Mouse (Mus musculus) G1E-ER4 (cell line): ENCODE measurements around the gene Gpr37l1. TPM values are rescaled to one million over a fixed set of nuclear protein-coding genes. Genes with fewer than 3 reads are reported as not detected.

Experiments used
- GATA1 ChIP-seq: IDR thresholded peaks from one replicate; pipeline ENCODE4 v1.8.0; 2012; ENCODE audit warnings: low read length, inconsistent platforms
- polyA plus RNA-seq: library from polyadenylated mRNA; stranded (reverse); fragments of >175 nt; gene quantifications from 2 replicates; pipeline ENCODE4 v1.2.3, GENCODE M21; 2012

Gene Gpr37l1
- polyA plus RNA-seq, 1 experiment, result not detected

DNA sequence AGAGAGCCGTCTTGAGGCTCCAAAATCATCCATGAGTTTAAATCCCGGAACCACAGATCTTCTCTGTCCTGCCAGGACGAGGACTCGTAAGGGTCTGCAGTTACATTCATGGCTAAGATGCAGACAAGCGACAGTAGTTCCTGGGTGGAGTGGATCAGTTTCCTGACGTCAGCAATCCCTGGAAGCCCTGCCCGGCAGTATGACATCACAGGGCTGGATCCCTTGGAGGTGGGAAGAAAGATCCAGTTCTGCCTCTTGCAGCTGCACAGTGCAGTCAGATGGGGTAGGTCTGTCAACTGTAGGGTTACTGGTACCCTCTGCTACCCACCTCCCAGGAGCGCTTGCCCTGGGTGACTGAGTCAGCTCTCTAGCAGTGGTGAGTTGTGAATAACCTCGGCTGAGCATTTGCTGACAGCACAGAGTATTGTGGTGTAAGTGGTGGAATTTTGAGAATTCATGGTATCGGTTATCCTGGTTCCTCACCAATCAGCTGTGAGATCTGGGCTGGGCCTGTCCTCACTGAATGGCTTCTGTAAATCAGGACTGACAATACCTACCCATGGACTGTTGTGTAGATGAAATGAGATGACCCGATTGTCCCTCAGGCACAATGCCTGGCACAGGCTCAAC is 16.6 kb upstream of the Gpr37l1 start:
- TF ChIP-seq GATA1, result no peak

DNA sequence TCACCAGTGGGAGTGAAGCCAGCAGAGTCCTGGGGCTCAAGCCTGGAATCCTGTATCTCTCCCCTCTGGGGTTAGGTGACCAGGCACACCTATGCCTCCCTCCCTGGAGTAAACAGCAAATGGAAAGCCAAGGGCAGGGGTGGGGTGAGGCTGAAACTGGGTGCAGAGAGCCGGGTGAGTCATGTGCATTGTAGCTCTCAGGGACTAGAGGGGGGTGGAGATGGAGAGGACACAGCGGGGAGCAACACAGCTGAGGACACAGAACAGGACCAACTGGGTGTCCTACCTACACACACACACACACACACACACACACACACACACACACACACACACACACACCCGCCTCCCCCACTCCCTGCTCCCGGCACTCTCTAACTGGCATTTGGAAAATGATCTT is 16.0 kb upstream of the Gpr37l1 start:
- no peak for TF ChIP-seq GATA1

DNA sequence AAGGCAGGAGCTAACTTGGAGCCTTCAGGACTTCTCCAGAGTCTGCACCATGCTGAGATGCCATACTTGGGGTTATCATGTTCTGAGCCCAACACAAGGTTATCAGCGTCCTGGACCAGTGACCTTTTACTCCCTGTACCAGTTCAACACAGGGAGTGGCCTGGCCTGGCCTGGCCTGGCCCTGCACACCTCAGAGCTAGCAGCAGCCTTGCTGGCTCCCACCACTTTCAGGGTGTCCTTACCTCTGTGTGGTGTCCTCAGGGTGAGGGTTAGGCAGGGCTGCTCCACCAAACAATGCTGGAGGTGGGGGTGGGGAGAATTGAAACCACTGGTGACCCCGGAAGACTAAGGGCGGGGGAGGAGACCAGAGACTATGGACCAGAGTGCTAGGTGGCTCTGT is 15.5 kb upstream of the Gpr37l1 start:
- TF ChIP-seq GATA1, result no peak

DNA sequence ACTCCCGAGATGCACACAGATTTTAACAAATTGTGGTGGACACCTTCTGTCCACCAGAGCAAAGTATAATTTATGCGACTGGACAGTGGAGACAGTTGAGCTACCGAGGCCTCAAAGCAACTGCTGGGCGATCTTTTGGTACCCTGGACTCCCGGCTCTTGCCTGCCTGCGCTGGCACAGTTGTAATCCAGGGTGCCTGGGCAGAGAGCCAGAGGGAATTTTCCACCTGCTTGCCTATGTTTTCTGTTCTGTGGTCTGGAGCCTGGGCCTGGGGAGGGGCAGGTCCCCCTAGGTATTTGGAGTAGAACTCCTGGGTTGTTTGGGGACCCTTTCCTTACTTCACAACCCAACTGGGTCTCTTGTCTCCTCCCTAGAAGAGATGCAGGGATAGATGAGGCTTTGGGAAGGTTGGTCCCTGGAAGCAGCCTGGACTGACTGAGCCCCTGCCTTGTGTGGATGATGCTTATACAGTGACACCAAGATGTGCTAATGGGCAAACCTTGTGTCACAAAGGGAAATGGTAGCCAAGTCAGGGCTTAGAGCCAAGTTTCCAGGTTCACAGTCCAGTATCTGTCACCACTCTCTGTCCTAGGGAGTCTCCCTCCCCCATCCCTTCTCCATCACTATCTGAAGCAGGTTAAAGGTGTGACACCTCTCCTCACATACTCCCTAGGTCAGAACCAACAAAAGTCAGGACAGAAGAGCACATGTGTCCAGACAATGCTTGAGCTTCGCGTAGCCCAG is 14.6 kb upstream of the Gpr37l1 start:
- TF ChIP-seq GATA1, result no peak

DNA sequence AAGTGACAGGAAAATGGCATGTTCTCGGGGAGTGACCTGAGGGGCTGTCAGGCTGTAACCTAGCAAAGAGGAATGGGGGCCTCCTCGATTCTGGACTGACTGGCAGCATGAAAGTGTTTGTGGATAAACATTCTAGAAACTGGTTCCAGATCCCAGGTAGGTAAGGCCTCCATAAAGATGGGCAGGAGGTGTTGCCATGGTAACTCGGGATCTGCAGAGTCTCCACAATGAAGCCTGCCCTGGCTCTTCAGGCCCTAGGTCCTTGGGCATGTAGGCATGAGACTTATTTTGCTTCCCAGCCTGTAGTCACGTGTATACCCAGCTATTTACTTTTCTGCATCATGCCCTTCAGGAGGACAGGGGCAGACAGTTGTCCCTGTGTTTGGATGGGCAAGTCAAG is 13.8 kb upstream of the Gpr37l1 start:
- TF ChIP-seq GATA1, result no peak

DNA sequence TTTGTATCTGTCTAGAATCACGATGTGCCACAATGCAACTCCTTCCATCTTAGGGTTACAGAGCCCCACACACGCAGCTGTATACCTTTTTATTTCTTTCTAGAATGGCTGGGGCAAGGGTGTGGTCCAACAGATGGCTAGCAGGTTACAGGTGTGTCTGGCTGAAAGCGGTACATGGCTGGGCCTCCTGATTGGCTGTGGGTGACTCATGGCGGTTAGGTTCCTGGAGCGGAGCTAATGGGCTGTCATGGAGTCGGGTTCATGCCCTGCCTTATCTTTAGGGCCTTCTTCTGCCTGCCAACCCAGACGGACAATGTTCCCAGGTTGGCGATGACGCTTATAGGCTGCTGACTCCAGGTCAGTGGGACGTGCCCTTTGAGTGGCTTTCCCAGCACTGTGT is 13.3 kb upstream of the Gpr37l1 start:
- no peak for TF ChIP-seq GATA1

DNA sequence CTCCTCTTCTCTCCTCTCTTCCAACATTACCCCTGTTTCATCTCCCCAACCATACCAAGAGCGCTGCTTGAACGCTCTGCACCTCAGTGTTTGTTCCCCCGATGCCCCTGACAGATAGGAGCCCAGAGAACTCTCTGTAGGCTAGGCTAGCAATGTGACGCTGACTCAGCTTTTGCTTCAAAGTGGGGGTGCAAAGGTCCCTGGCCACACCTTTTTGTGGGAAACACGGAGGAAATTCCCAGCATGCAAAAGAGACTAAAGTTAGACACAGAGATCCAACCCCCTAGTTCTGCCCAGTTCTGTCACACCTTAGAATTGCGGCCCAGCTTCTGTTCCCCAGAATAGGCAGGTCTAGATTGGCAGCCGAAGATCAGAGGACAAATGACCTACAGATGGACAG is 11.4 kb upstream of the Gpr37l1 start:
- no peak for TF ChIP-seq GATA1

DNA sequence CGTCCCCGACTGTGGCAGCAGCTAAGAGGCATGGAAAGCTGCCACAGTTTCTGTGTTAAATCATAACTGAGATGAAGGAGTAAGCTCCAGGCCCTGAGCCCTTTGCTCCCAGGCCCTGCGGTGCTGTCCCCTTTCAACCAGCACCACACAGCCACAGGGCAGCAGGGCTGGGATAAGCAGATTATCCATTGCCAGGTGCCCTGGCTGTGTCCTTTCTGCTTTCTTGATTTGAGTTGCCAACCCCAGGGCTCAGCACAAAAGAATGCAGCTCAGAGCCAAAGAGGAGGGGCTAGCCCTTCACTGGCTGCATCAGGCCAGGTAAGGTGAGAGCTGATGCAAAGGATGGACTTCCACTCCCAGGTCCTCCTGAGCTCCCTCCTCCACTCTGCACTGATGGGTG is 10.2 kb upstream of the Gpr37l1 start:
- no peak for TF ChIP-seq GATA1

DNA sequence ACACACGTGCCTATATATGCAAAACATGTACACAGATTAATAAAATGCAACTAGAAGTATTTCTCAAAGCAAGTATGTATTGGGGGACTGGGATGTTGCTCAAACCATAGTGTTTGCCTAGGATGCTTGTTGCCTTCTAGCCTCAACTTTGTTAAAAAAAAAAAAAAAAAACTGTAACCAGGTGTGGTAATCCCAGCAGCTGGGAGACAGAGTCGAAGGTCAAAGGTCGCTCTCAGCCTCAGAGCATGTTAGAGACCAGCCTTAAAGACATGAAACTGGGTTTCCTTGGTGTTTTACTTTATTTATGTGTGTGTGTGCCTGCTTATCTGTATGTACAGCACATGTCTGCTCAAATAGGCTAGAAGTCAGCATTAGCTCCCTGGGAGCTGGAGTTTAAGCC is 7.7 kb upstream of the Gpr37l1 start:
- no peak for TF ChIP-seq GATA1

DNA sequence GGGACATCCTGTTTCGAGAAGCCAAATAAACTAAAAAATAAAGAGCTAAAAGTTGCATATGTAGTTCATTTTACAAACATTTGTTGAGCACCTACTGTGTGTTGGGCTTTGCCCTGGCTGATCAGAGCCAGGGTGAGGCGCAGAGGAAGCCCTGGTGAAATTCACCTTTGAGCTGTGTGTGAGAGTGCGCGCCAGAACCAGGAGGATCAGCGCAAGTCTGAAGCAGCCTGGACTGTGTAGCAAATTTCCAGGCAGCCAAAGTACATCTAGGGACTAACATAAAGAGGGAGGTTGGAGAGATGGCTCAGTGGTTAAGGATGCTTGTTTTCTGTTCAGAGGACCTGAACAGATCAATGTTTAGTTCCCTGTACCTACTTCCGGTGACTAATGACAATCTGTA is 5.8 kb upstream of the Gpr37l1 start:
- no peak for TF ChIP-seq GATA1

DNA sequence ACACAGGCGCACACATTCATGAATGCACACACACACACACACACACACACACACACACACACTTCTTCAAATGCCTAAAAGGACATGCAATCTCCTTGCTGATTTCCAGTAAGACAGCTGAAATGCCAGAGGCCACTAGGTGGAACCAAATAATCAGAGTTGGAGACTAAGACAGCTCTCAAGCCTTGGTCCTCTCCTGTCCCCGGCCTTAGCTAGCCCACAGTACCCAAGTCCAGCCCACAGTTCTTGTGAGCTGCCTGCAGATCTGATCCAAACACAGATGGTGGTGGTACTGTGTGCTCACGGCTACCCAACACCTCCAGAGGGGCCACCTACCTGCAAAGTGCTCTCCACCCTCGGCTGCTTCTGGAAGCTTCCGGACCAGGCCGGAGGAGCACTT is 4.5 kb upstream of the Gpr37l1 start:
- no peak for TF ChIP-seq GATA1

DNA sequence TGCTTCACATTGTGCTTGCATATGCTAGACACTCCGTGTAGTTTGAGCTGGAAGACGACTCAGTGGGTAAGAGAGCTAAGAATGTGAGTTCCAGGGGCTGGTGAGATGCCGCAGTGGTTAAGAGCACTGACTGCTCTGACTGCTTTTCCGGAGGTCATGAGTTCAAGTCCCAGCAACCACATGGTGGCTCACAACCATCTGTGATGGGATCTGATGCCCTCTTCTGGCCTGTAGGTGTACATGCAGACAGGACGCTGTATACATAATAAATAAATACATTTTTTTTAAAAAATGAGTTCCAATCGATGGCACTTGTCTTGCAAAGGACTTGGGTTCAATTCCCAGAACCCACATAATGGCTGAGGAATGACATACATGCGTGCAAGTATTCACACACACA is 3.7 kb upstream of the Gpr37l1 start:
- no peak for TF ChIP-seq GATA1

DNA sequence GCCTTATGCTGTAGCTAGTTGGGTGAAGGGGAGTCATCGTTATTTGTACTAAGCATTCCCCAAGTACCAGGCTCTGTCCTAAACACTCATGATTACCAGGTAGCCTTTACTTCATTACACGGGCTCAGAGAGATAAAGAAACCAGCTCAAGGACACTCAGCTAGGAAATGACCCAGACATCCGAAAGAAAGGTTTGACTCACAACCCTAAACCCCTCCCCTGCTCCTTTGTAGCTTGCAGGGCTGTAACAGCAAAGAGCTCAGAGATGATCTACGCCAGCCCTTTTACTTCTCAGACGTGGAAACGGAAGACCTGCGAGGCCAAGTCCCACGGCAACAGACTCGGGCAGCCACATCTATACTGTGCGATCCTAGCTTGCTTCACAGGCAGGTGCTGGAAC is 2.8 kb upstream of the Gpr37l1 start:
- TF ChIP-seq GATA1, result no peak

DNA sequence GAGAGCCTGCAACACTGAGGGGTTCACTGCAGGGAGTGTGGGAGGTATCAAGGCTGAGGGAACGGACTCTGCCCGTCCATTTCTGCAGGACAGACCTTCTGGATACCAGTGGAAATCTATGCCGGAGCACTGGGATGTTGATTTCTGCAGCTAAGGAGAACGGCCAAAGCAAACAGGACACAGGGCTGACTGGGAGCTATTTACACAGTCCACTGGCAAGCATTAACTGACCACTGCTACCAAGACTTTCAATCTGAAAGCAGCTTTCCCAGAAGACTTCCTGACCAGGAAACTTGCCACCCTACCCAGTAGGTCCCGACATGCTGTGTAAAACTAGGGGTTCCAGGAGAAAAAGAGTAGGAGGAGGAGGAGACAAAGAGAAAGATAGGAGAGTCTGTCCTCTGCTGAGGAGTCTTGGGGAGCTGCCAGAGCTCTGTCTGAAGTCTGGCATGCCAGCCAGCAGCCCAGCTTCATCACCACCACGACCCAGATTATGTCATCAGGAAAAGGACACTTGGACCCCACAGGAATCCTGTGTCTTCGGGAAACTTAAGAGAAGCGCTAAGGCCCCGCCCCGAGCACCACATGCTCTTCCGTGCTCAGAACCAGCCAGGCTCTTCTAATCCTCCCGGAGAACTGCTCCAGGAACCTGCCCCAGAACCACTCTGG is 2.2 kb upstream of the Gpr37l1 start:
- no peak for TF ChIP-seq GATA1

DNA sequence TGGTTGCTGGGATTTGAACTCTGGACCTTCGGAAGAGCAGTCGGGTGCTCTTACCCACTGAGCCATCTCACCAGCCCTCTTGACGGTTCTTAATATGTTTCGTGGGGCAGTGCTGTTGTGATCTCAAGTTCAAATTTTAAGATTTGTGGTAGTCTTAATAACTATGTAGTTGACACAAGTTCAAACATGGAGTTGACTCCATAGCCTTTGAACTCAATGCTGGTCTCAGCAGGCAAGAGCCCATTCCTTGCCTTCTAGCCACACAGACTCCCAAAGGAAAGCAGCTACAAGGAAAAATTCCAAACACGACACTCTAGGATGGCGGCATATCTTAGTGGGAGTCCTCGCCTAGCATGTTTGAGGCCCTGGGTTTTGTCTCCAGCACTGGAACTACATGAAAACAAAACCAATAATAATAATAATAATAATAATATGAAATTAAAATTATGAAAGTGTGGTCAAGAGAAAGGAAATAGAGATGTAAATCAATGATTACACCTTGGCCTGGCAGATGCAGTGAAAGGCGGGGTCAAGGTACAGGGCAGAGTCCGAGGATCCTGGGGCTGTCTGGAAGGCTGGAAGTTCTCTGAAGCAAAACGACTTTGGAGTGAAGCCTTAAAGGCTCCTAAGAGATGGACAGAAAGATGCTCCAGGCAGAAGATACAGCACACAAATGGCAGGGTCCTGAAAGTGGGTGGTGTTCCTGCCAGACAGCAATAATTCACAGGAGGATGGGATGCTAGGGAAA is 1.1 kb upstream of the Gpr37l1 start:
- TF ChIP-seq GATA1, result no peak

DNA sequence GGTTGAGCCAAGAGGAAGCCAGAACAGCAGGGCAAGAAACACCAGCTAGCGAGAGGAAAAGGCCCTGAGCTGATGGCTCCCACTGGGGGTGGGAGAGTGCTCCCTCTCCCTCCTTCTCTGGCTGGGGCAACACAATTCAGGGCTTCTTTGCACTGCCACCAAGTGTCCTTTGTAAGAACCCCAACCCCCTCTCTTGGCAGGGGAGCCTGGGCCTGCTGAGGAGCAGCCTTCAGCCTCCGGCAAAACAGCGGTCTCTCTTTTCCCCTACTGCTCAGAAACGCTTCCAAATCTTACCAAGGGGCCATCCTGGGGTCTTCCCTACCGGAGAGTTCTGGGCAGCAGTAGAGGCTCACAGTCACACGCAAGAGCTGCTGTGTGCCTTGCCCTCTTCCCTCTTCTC is 4.8 kb downstream of the Gpr37l1 start:
- TF ChIP-seq GATA1, result no peak
